Mouse (Mus musculus) right cerebral cortex, postnatal 25 days (tissue): ENCODE data around the gene Fhl1.

Experiments used
- DNase-seq: peaks from one replicate; pipeline ENCODE4 v3.0.0; 2022

Gene Fhl1

DNA sequence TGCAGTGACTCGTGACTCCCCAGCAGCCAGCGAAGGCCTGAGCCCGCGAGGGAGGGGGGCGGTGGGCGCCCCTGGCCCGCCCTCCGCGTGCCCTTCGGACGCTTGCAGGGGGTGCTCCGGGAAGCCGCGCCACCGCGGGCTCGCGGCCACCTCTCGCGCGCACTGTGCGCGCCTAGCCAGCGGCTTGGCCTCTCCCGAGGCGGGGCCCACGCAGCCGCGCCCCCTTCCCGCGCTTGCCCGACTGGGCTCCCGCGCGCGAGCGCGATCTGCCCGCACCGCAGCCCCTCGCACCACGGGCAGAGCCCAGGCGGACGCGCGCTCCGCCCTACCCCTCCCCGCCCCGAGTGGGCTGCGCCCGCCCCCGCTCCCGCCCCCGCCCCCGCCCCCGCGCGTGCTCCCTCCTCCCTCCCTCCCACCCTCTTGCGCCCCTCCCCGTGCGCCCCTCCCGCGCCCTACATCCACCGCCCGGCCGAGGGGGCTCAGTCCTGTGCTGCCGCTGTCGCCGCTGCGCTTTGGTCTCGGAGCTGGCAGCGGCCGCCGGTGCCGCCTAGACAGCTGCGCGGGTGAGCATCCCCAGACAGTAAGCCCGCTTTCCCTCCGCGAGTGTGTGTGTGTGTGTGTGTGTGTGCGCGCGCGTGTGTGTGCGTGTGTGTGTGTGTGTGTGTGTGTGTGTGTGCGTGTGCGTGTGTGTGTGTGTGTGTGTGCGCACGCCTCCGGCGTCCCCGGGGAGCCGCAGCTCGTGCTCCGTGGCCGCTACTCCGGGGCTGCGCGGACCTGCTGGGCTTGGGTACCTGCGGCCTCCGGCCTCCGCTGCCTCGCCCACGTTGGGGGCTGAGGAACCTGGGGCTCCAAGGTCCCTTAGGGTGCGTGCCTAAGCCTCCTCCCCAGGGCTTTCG, at the start of gene Fhl1:
TSS of gene Fhl1 (plus strand) at position 482 of the 896 bp plus-strand sequence.
- peak; percentile 58 for DNase-seq

DNA sequence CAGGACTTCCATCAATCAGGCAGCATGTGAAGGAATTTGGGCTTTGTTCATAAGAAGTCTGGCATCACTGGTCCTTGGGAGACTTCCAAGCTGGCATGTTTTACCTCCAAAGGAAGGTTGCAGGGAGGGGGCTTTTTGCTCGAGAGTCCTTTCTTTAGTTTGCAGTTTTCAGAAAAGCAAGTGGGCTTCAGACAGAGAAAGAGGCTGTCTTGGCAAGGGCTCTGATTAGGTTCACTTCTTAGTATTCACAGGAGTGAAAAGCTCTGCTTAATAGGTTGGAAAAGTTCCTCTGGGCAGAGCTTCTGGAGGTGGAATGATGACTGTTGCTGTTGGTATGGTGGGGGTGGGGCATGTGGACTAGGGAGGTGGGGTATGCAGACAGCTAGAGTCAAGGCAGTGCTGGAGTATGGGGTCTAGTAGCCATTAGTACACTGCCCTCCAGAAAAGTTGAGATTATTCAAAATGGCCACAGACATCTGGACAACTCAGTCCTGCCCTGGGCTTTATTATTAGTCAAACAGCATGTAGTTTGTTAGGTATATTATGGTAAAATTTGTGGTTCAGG, 49.3 kb upstream of the Fhl1 start:
- DNase-seq, result no peak

DNA sequence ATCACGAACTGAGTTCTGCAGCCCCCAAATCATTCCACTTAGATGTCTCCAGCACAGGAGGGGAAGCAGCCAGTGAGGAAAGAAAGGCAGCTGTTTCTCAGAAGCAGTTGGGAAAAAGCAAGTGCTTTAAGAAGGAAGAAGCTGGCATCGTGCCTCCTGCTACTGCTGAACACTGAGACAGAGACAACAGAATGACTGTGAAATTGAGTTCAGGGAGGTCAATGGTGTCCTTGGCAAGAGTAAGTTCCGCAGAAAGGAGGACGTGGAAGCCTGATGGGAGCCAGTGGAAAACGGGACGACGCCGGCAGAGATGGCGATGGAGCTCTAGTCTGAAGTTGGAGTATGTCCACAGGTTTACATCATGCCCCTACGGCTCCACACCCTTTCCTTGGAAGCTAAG, 48.1 kb upstream of the Fhl1 start:
- no peak for DNase-seq

DNA sequence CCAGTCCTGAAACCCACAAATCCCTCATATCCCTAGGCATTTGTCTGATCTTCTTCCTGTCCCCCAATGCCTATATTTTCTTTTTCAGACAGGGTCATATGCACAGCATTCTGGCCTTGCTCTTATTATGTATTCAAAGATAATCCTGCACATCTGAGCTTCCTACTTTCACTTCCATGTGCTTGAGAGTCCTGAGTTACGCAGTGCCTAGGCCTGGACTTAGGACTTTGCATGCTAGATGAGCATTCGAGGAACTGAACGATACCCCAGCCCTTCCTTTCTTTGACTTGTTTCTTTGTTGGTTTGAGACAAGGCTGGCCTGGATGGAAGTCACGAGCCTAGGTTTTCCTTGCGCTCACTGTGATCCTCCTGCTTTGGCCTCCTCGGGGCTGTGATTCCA, 39.0 kb upstream of the Fhl1 start:
- no peak for DNase-seq

DNA sequence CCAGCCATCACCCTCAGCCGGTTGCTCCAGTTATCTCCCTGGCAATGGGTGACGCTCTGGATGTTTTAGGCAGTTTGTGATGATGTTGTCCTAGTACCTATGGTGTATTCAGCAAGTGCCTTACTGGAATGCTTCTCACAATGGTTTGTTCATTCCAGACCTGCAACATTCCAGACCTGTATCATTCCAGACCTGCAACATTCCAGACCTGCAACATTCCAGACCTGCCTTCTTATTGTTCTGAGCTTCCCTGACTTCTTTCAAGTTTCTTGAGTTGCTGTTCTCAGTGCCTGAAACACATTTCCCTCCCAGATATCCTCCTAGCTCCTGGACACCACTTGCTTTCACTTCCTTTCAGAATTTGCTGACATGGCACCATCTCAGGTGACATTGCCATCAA, 37.0 kb upstream of the Fhl1 start:
- no peak for DNase-seq

DNA sequence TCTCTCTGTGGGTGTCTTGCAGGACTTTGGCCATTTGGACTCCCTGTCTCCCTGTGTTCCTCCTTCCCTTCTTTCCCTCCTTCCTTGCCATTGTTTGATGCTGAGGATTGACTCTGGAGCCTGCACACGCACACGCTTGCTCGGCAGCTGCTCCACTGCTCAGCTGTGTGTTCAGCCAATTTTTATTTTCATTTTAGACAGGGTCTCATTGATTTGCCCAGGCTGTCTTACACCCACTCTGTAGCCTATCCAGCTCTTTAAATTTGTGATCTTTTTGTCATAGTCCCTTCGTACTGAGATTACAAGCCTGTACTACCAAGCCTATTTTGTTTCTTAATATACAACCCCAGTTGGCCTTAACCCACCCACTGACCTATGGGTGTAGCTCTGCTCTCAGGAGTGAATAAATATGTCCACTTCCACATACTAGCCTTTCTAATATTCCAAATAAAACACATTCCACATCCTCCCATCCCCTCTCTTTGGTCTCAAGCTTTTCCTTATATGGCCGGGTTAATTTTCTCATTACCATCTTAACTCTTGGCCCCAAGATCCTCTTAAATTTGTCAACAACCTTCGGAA, 34.3 kb upstream of the Fhl1 start:
- no peak for DNase-seq

DNA sequence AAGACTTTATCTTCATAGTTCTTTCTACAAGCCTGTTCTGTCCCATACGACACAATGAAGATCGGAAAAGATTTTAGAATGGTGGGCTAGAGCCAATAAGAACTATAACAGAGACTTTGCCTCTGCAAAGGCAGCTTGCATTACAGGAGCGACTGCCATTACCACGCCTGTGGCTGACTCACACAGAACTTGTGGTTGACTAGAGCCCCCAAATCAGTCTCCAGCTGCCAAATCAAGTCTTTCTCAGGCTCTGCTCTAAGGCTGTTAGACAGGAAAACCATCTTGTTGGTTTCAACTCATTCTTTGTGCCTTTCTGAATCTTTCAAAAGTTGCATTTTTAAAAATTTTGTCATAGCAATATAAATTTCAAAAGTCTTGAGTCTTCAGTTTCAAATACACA, 33.7 kb upstream of the Fhl1 start:
- no peak for DNase-seq

DNA sequence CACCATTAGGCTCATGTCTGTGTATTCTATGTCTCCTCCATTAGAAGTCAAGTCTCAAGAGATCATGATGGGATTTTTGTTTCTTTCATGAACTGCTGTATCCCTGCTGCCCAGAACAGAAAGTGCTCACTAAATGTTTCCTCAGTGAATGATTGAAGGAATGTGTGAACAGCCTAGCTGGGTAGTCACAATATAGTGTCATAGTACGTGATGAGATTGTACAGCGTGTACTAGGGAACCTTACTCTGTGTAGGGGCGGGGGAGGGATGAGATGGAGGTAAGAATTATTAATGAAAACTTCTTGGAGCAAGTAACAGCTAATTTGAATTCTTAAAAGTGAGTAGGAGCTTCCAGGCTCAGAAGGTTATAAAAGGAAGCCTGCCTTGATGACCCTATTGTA, 30.3 kb upstream of the Fhl1 start:
- no peak for DNase-seq

DNA sequence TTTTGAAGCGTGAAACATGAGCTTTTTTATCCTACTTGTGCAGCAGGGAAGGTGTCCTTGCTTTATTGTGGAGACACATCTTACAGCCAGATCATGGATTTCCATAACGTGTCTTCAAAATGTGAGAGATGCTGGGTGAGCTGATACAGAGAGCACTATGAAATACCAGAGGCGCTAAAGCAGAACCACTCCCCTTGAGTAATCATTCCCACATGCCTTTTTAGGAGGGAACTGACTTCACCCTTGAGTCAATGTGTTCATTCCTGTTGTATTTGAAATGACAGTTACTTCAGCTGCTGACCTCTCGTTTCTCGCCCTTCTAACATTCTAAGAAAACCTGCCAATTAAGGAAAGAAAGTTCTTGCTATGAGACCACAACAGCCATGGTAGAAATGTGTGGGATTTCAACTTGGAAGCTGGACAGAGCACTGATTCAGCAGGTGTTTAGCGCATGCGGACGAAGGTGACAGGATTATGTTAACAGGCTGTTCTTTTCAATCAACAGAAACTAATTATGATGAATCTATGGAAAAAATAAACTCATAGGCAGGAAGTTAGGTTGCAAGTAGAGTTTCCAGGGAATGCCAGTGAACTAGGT, 27.5 kb upstream of the Fhl1 start:
- DNase-seq, result no peak

DNA sequence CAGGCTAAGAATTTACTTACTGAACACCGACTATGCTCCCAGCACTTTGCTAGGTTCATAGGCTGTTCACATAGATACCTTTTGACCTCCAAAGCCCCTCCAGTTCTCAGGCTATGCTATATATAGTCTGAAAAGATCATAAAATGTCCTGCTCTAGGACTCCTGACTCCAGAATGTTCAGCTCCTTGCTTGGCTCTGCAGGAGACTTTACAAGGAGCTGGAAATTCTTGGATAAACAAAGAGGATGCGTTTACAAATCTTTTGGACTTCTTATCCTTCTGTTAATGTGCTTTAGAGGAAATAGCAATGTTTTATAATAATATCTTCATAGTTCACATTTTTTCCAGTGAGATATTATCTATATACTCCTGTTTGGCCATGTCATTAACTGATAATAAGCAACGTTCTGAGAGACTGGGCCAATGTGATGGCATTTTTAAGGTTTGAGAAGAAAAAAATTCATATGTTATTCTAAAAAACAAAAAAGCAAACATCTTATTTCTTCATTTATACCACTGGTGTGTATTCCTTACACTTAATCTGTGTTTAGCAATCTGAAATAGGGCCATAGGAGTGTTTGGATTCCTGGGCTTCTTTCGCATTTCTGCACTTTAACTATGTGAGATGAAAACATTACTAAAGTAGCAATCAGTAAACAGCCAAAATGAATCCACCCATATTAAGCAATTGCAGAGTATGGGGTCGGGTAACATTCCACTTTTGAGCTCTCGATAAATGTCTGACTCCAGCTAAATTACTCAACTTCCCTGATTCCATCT, 22.8 kb upstream of the Fhl1 start:
- no peak for DNase-seq

DNA sequence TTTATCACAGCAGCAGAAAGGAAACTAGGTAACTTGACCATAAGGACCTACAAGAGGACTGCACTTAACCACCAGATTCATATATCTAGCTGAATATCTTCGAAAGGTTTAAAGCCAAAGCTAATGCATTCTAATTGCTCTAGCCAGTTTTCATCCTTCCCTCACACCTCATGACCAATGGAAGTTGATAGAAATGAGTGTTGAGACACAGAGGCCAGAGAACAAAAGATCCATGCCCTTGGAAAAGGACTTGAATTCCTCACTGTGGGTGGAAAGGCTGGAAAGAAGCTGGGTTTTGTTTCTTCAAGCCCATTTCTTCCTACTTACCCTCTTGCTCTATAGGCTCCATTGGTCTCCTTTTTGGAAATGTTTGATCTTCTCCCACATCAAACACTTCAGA, 21.1 kb upstream of the Fhl1 start:
- DNase-seq, result no peak

DNA sequence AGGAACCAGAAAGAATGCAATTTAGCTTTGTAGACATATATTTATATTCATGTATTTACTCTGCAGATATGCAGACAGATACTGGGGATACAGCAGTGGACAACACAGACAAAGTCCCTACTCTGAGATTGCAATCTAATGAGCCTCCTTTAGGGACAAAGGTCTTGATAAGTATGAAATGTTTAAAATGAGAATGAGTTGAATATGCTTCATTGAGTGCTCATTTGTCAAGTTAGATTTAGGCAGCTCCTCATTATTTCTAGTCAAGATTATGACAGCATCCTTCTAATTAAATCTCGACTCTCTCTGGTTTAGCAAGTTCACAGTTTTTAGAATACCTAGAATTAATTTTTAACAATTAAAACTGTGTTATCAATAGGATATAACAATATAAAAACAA, 18.9 kb upstream of the Fhl1 start:
- DNase-seq, result no peak

DNA sequence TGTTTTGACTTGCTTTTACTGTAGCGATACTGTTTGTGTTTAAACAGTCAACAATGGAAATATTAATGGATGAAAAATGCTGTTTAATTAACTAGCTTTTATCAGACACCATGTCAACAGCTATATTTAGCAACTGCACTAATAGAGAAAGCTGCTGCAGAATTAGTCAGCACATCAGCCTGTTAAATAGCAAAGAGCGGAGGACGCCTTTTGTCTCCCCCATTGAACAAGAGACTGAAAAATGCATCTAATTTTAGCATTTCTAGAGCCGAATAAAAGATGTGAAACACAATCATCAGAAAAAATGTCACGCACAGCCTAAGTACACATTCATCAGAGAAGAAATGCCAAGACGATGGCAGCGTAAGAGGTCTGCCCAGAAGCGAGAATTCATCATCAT, 9.0 kb upstream of the Fhl1 start:
- DNase-seq, result no peak

DNA sequence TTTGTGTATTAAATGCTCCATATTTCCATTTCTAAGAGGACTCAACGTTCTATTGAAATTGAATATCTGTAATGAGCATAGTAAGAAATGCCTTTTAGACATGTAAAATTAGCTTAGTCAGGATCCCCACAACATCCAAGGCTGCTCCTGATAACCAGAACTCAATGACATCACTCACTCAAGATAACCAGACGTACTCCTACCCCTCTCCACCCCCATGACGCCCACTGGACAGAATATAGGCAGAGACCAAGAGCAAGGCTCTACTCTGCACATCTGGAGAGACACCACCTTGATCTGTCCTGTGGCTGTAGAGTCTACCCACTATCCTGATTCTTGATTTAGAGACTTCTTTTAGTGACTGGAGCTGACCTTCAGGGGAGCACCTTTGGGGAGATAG, 3.1 kb upstream of the Fhl1 start:
- no peak for DNase-seq

DNA sequence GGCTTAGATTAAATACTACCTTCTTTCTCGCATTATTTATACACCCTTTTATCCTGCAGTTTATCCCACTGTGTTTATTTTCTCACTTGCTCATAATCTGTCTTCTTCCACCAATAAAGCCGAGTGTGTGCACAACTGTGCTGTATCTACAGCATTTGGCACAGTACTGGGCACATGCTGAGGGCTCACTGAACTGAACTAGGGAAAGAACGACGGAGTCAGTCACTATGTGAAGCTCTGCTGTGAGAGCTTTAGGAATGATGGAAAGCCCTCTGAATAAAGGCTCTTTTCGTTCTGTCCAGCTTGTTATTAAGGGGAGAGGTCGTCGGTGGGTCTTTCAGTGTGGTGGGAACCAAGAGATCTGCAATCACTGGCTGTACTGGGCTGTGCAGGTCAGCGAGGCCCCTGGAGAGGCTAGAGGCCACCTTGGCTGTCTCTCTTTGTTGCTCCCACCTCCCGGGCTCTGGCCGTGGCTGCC, 720 bp upstream of the Fhl1 start:
- no peak for DNase-seq

DNA sequence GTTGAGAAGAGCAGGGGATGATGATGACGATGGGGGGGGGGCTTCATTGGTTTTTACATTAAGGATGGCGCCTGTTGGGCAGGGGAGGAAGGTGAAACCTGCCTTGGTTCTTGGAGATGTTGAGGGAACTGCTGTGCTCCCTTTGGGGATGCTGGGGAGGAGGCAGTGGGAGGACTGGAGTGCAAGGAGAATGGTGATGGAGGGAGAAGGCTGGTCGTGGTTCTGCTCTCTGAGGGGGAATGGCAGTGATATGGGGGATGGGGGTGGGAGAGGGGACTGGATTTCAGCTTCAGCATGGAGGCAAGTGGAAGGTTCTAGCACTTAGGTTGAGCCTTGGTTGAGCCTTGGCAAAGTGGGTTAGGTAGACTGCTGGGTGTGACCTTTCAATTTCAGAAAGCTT, 814 bp downstream of the Fhl1 start:
- no peak for DNase-seq

DNA sequence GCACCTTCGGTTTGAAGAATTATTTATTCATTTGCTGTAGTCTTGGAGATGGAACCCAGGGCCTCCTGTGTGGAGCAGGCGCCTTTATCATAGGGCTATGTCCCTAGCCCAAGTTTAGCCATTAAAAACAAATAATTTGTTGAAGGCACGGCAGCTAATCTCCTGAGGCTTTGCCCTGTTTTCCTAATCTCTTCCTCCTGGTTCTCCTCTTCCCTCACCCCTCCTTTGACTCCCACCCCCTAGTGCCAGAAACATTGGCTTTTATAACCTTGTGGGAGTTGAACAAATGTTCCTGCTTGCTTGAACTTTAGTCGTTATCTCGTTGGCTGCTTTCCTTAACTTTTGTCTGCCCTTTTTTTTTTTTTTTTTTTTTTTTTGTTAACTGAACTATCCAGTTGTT, 2.8 kb downstream of the Fhl1 start:
- no peak for DNase-seq

DNA sequence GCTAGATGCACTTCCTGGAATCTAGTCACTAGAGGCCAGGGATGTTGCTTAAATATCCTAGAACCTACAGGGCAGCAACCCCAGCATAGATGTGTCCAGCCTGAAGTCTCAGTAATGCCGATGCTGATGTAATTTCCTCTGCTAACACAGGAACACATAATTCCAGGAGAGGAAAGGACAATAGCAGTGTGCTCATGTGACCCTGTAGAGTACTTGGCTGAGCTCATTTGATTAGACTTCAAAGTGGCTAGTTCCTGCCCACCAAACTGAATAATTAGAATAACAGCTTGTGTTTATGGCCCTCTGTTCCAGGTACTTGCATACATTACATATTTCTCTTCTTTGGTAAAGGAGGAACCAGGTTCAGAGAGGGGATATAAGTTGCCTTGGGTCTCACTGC, 4.6 kb downstream of the Fhl1 start:
- no peak for DNase-seq

DNA sequence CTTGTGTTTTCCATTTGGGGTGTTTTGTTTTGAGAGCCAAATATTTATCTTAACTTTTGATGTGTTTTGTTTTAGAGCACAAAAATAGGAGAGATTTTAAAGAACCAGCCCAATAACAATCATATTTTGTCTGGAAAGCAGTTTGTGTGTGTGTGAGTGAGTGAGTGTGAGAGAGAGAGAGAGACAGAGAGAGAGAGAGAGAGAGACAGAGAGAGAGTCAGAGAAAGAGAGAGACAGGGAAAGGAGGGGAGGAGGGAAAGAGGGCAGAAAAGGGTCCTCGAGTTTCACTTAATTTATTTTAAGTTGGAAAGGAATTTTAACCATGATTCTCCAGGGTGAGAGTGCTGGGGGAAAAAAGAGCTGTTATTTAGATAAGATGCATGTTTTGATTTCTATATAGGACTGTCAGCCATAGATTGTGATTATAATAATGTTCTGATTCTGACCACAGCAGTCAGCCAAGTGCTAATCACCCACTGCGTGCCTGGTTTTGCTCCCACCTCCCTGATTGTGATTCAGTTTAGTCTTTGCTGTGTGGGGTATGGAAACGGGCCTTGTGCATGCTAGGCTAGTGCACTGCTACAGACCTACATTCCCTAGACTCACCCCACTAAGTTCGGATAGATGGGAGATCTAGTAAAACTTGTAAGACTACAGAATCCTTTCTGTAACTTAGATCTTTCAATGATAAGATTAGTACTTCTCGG, 6.4 kb downstream of the Fhl1 start:
- DNase-seq, result no peak

DNA sequence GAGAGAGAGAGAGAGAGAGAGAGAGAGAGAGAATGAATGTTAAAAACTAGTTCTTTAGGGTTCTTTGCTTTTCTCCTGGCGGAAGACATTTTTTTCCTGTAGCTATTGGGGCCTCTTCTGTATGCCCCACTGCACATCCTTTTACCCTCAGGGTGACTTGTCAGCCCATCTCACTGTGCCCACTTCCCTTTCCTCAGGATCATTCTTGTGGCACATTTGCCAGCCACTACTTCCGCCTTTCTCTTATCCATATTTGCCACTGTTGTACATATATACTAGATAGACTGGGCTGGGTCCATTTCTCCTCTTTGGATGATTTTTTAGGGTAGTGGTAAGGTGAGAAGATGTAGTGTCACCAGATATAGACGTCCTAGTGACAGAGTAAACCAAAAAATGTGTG, 9.8 kb downstream of the Fhl1 start:
- DNase-seq, result no peak

DNA sequence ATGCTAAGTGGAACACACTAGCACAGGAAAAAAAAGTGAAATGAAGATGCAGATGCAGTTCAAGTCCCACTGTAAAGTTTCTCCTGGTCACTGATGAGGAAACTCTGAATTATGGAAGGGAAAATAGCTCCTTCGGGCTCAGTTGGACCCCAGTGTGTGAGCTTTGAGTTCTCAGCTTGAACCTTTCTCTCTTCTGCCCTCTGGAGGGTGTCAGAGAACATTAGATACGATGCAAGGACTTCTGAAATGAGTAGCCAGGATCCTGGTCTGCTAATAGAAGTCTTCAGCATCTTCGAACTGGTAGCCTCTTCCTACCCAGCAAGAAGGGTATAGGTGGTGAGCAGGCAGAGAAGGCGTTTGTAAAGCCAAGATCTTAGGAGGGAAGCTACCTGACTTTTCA, 19.9 kb downstream of the Fhl1 start:
- DNase-seq, result no peak

DNA sequence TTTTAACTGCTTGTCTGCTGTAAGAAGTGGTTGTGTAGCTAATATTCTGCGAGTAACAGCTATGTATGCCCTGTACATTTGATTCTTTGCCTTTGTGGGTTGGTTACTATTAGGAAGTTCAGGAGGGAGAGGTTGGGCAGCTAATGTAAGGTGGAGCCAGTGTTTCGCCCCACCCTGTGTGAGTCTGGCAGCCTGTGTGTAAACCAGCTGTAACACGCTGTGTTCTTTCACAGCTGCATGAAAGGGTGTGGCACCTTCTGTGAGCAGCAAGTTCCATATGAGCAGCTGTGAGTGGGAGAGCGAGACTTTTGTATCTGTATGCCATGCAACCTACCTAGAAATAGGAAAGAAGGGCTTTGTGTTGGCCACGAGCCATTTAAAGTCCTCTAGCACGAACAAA, 20.6 kb downstream of the Fhl1 start:
- DNase-seq, result no peak
